Mouse (Mus musculus): ENCODE measurements around the gene Rreb1.

Gene Rreb1

GRCm38 (mm10) chr13:37778147-37778593 lies at the start of gene Rreb1:
Gene Rreb1 (plus strand): TSS chr13:37778400.
- peak; percentile 62 for DNase-seq (ENCODE audit: extremely low spot score, low spot score)

GRCm38 (mm10) chr13:37728551-37728950 lies 49.6 kb upstream of the Rreb1 start:
- DNase-seq (ENCODE audit: extremely low spot score, low spot score) = no peak

- DNase-seq (ENCODE audit: extremely low spot score, low spot score) = no peak
Observed at GRCm38 (mm10) chr13:37731914-37732693, 46.1 kb upstream of the Rreb1 start.

- no peak for DNase-seq (ENCODE audit: extremely low spot score, low spot score)
Observed at GRCm38 (mm10) chr13:37734501-37734900, 43.7 kb upstream of the Rreb1 start.

GRCm38 (mm10) chr13:37740111-37740510 lies 38.1 kb upstream of the Rreb1 start:
- DNase-seq (ENCODE audit: extremely low spot score, low spot score) = no peak

GRCm38 (mm10) chr13:37740752-37741151 lies 37.4 kb upstream of the Rreb1 start:
- DNase-seq (ENCODE audit: extremely low spot score, low spot score) = no peak

GRCm38 (mm10) chr13:37742248-37742647 lies 36.0 kb upstream of the Rreb1 start:
- DNase-seq (ENCODE audit: extremely low spot score, low spot score) = no peak

- DNase-seq (ENCODE audit: extremely low spot score, low spot score) = no peak
Observed at GRCm38 (mm10) chr13:37747504-37747903, 30.7 kb upstream of the Rreb1 start.

- DNase-seq (ENCODE audit: extremely low spot score, low spot score) = no peak
Observed at GRCm38 (mm10) chr13:37749485-37749884, 28.7 kb upstream of the Rreb1 start.

- no peak for DNase-seq (ENCODE audit: extremely low spot score, low spot score)
Observed at GRCm38 (mm10) chr13:37751154-37751950, 26.8 kb upstream of the Rreb1 start.

- no peak for DNase-seq (ENCODE audit: extremely low spot score, low spot score)
Observed at GRCm38 (mm10) chr13:37759341-37760012, 18.7 kb upstream of the Rreb1 start.

GRCm38 (mm10) chr13:37760013-37760342 lies 18.2 kb upstream of the Rreb1 start:
- DNase-seq (ENCODE audit: extremely low spot score, low spot score) = no peak

- DNase-seq (ENCODE audit: extremely low spot score, low spot score) = no peak
Observed at GRCm38 (mm10) chr13:37760373-37760772, 17.8 kb upstream of the Rreb1 start.

GRCm38 (mm10) chr13:37760957-37761941 lies 17.0 kb upstream of the Rreb1 start:
- DNase-seq (ENCODE audit: extremely low spot score, low spot score) = peak; percentile 44

- DNase-seq (ENCODE audit: extremely low spot score, low spot score) = no peak
Observed at GRCm38 (mm10) chr13:37763800-37764407, 14.3 kb upstream of the Rreb1 start.

- no peak for DNase-seq (ENCODE audit: extremely low spot score, low spot score)
Observed at GRCm38 (mm10) chr13:37769777-37770176, 8.4 kb upstream of the Rreb1 start.

- no peak for DNase-seq (ENCODE audit: extremely low spot score, low spot score)
Observed at GRCm38 (mm10) chr13:37773476-37773875, 4.7 kb upstream of the Rreb1 start.

GRCm38 (mm10) chr13:37776675-37777074 lies 1.5 kb upstream of the Rreb1 start:
- no peak for DNase-seq (ENCODE audit: extremely low spot score, low spot score)

- DNase-seq (ENCODE audit: extremely low spot score, low spot score) = no peak
Observed at GRCm38 (mm10) chr13:37777351-37778146, 651 bp upstream of the Rreb1 start.
